In genomic region chr14:24655580-24655979, GRCm38 (mm10) we compare ENCODE assay signal across 11 mouse cellular contexts.
DNase-seq lines count a peak whose midpoint lies in the region; ATAC-seq lines count a peak whose summit lies in the region.
"Had no signal": no experiment of that assay in that cellular context is flagged by ENCODE, and none has a peak within 500 bp of the region (broad histone marks: within the 10 kb centered on the region; RNA-seq: fewer than 3 reads in every experiment).

No protein-coding gene starts in this region.

- peaks cover 17% of the 10 kb centered on the region for H3K4me1 ChIP-seq in hindbrain, embryonic 10.5 days (replicated peaks)
- peaks cover 6% of the 10 kb centered on the region for H3K4me1 ChIP-seq in hindbrain, embryonic 14.5 days (replicated peaks; ENCODE audit: control insufficient read depth, insufficient read depth, low read length)
- peaks cover 6% of the 10 kb centered on the region; the same call in 1 of the 2 replicates for H3K4me1 ChIP-seq in heart, embryonic 16.5 days (ENCODE audit: control insufficient read depth, insufficient read depth, low read length)
- 0 out of 2 replicates have a peak, but pooled peaks cover 2% of the 10 kb centered on the region for H3K4me1 ChIP-seq in liver, embryonic 11.5 days (replicated peaks; ENCODE audit: control insufficient read depth, insufficient read depth, low read length)
- H3K4me1 ChIP-seq: embryonic facial prominence, embryonic 15.5 days had no signal

- no peak overlapping the region for H3K9ac ChIP-seq in hindbrain, embryonic 14.5 days
- H3K9ac ChIP-seq in heart, embryonic 16.5 days (ENCODE audit: low read length) = no peak overlapping the region
- no peak overlapping the region for H3K9ac ChIP-seq in liver, embryonic 11.5 days (ENCODE audit: low read depth, low read length)
- H3K9ac ChIP-seq: embryonic facial prominence, embryonic 15.5 days; liver, embryonic 14.5 days had no signal

- peak overlapping the region; percentile 73 for H3K27ac ChIP-seq in hindbrain, embryonic 10.5 days
- H3K27ac ChIP-seq in hindbrain, embryonic 14.5 days = no peak overlapping the region
- no peak overlapping the region for H3K27ac ChIP-seq in heart, embryonic 16.5 days (ENCODE audit: low read length)
- H3K27ac ChIP-seq in liver, embryonic 11.5 days (ENCODE audit: low read depth, low read length) = no peak overlapping the region
- H3K27ac ChIP-seq: embryonic facial prominence, embryonic 15.5 days; liver, embryonic 14.5 days had no signal

- no peak for ATAC-seq in hindbrain, embryonic 14.5 days (ENCODE audit: low FRiP score)
- ATAC-seq in heart, embryonic 16.5 days (replicated peaks; ENCODE audit: extremely low read depth, insufficient read depth, low FRiP score) = peak; percentile 73
- ATAC-seq in liver, embryonic 11.5 days (replicated peaks; ENCODE audit: low FRiP score) = no peak

- H3K4me3 ChIP-seq in hindbrain, embryonic 10.5 days = no peak overlapping the region
- no peak overlapping the region for H3K4me3 ChIP-seq in hindbrain, embryonic 14.5 days (replicated peaks; ENCODE audit: low read length)
- no peak overlapping the region for H3K4me3 ChIP-seq in heart, embryonic 16.5 days (ENCODE audit: low read length)
- H3K4me3 ChIP-seq in liver, embryonic 11.5 days (ENCODE audit: low read depth, low read length) = no peak overlapping the region
- H3K4me3 ChIP-seq: embryonic facial prominence, embryonic 15.5 days had no signal

- H3K36me3 ChIP-seq in hindbrain, embryonic 10.5 days = no peaks in the 10 kb centered on the region
- H3K36me3 ChIP-seq in hindbrain, embryonic 14.5 days (replicated peaks; ENCODE audit: control insufficient read depth, insufficient read depth) = no peaks in the 10 kb centered on the region
- no peaks in the 10 kb centered on the region for H3K36me3 ChIP-seq in heart, embryonic 16.5 days (ENCODE audit: control insufficient read depth, insufficient read depth)
- H3K36me3 ChIP-seq in liver, embryonic 11.5 days (ENCODE audit: control insufficient read depth, insufficient read depth, low read length) = no peaks in the 10 kb centered on the region
- H3K36me3 ChIP-seq: embryonic facial prominence, embryonic 15.5 days had no signal

- WGBS in hindbrain, embryonic 10.5 days = 49% methylated on average over 9 of the region's 9 CpGs
- 45% methylated on average over 9 of the region's 9 CpGs for WGBS in hindbrain, embryonic 14.5 days
- WGBS in heart, embryonic 16.5 days = 29% methylated on average over 9 of the region's 9 CpGs
- WGBS in liver, embryonic 11.5 days = 57% methylated on average over 9 of the region's 9 CpGs

- no peaks in the 10 kb centered on the region for H3K9me3 ChIP-seq in hindbrain, embryonic 10.5 days
- H3K9me3 ChIP-seq in hindbrain, embryonic 14.5 days (ENCODE audit: control insufficient read depth, low read length) = no peaks in the 10 kb centered on the region
- no peaks in the 10 kb centered on the region for H3K9me3 ChIP-seq in heart, embryonic 16.5 days (replicated peaks; ENCODE audit: control insufficient read depth, low read length)
- H3K9me3 ChIP-seq in liver, embryonic 11.5 days (ENCODE audit: control insufficient read depth, low read length) = no peaks in the 10 kb centered on the region
- H3K9me3 ChIP-seq: embryonic facial prominence, embryonic 15.5 days had no signal

- DNase-seq in hindbrain, embryonic 10.5 days (ENCODE audit: low spot score) = peak; percentile 29
- DNase-seq in hindbrain, embryonic 14.5 days (ENCODE audit: low spot score) = no peak
- peak; percentile 95 for DNase-seq in heart, adult 11 months
- peak; percentile 27 to 59 for DNase-seq in lung, postnatal 4 days
- no peak for DNase-seq in liver, embryonic 11.5 days (ENCODE audit: low spot score)
- no peak for DNase-seq in adrenal gland, postnatal 25 days
- no peak for DNase-seq in urinary bladder, postnatal 14 days (ENCODE audit: low spot score)
- DNase-seq: kidney, postnatal 10 days had no signal

- no peaks in the 10 kb centered on the region for H3K27me3 ChIP-seq in hindbrain, embryonic 10.5 days (ENCODE audit: insufficient read depth, poor library complexity, severe bottlenecking)
- H3K27me3 ChIP-seq in hindbrain, embryonic 14.5 days (ENCODE audit: control insufficient read depth, insufficient read depth, low read length) = no peaks in the 10 kb centered on the region
- H3K27me3 ChIP-seq in heart, embryonic 16.5 days (ENCODE audit: control insufficient read depth, insufficient read depth, low read length) = no peaks in the 10 kb centered on the region
- no peaks in the 10 kb centered on the region for H3K27me3 ChIP-seq in liver, embryonic 11.5 days (replicated peaks; ENCODE audit: control insufficient read depth, insufficient read depth, low read length)
- H3K27me3 ChIP-seq: embryonic facial prominence, embryonic 15.5 days had no signal

- no peak overlapping the region for H3K4me2 ChIP-seq in hindbrain, embryonic 14.5 days (replicated peaks)
- no peak overlapping the region for H3K4me2 ChIP-seq in heart, embryonic 16.5 days (ENCODE audit: low read depth, low read length)
- no peak overlapping the region for H3K4me2 ChIP-seq in liver, embryonic 11.5 days
- H3K4me2 ChIP-seq: embryonic facial prominence, embryonic 15.5 days had no signal

Comparison
In these comparisons a context has a peak if more than half of its experiments do, and no peak if none do; other contexts are left out.
1. DNase-seq: peak in hindbrain, embryonic 10.5 days (single experiment), heart, adult 11 months (single experiment) and lung, postnatal 4 days (2 of 2); none in hindbrain, embryonic 14.5 days (single experiment), liver, embryonic 11.5 days (single experiment), adrenal gland, postnatal 25 days (single experiment) and urinary bladder, postnatal 14 days (single experiment).